Mouse (Mus musculus): ENCODE data around the gene Mmaa.

Mmaa gene

DNA sequence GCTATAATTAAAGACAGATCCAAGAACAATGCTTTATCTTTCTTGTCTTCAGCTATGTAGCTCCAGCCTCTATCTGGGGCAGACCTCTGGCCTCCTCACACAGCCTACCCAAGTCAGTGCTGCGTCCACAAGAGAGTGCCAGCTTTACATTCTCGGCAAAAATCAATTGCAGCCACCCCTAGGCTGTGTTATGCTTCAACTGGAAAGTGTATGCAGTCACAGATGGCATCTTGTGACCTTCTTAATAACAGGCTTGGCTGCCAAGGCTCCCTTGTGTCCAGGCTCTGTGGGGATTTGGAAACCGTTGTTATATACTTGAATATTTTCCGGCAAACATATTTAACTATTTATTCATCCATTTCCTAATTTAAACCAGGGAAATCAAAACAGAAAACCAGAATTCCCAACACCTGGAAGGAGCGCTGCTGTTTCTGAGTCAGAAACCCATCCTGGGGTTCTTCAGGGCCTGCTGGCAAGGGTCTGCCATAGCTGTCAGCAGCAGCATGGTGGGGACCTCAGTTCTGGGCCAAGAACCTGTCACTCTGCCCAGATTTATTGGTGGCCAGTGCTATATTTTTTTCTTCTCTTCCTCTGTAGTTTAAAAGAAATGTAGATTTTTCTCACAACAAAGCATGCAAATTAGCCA, 72.5 kb downstream of the Mmaa start:
- DNase-seq (ENCODE audit: low spot score) = no peak

All from urinary bladder, postnatal 25 days (tissue).